Mouse (Mus musculus): ENCODE data around the gene Pakap. TPM values are rescaled to one million over a fixed set of nuclear protein-coding genes. Genes with fewer than 3 reads are reported as not detected.

Gene Pakap
- total RNA-seq, 2 experiments from 2014 or later, result 6.7 to 7.0 TPM

- no peak for DNase-seq
These were observed 277.7 kb downstream of the Pakap start for GRCm38 (mm10) chr4:57845541-57846210.

DNA sequence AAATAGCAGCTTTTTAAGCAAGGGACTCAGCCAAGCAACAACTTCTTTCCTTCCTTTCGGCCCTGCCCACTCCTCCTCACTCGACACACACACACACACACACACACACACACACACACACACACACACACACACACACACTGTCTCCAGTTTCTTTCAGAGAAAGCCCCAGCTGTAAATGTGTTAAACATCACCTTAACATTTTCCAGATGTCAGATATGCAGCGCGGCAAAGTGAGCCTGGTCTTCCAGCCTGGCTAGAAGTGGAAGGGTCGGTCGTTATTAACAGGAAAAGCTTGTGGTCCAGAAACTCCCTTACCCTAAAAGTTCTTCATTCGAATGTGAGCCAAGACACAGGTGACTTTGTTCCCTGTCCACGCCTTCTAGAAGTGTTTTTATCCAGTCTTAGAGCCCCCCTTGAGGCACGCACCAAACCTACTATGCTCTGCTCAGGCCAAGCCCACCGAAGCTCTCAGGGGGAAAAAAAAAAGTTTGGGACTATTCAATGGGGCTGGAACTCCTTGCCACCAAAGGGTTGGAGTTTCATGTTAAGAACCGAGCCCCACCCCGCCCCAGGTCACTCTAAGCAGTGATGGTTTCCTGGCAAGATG lies 278.5 kb downstream of the Pakap start:
- DNase-seq, result no peak

GRCm38 (mm10) chr4:57846991-57847422 lies 279.0 kb downstream of the Pakap start:
- DNase-seq, result no peak

GRCm38 (mm10) chr4:57847676-57848075 lies 279.7 kb downstream of the Pakap start:
- no peak for DNase-seq

- no peak for DNase-seq
These were observed 281.5 kb downstream of the Pakap start for GRCm38 (mm10) chr4:57849465-57849864.

DNA sequence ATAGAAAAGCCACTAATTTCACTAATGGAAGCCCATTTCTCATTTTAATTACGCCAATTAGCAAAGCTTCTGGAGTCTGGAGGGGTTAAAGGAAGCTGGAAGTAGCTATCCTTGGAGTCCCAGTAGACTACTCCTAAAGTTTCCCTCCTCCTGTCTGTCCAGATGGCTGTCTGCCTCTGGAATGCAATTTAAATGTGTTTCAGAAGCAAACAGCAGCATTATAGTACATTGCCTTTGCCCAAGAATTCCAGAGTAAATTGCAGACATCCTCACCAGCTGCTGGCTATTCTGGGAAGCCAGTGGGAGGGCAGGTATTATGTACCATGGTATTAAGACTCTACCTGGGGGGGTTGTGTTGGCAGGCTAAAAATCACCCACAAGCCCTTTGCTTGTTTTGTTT lies 283.8 kb downstream of the Pakap start:
- DNase-seq, result no peak

- DNase-seq, result no peak
These were observed 284.6 kb downstream of the Pakap start for GRCm38 (mm10) chr4:57852461-57853040.

DNA sequence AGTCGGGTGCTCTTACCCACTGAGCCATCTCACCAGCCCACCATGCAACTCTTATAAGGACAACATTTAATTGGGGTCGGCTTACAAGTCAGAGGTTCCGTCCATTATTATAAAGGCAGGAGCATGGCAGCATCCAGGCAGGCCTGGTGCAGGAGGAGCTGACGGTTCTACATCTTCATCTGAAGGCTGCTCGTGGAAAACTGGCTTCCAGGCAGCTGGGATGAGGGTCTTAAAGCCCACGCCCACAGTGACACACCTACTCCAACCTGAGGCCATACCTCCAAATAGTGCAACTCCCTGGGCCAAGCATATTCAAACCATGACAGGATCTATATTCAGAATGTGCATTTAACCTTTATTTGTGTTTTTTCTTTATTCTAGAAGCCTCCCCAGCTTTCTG lies 286.2 kb downstream of the Pakap start:
- no peak for DNase-seq

DNA sequence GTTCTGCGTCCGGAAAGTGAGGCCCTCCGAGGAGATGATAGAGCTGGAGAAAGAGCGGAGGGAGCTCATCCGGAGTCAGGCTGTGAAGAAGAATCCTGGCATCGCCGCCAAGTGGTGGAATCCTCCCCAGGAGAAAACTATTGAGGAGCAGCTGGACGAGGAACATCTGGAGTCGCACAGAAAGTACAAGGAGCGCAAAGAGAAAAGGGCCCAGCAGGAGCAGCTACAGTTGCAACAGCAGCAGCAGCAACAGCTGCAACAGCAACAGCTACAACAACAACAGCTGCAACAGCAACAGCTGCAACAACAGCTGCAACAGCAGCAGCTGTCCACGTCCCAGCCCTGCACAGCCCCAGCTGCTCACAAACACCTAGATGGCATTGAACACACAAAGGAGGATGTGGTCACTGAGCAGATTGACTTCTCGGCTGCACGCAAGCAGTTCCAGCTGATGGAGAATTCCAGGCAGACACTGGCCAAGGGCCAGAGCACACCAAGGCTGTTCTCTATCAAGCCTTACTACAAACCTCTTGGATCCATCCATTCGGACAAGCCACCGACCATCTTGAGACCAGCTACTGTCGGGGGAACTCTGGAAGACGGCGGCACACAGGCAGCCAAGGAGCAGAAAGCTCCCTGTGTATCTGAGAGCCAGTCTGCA lies 287.4 kb downstream of the Pakap start:
- no peak for DNase-seq

DNA sequence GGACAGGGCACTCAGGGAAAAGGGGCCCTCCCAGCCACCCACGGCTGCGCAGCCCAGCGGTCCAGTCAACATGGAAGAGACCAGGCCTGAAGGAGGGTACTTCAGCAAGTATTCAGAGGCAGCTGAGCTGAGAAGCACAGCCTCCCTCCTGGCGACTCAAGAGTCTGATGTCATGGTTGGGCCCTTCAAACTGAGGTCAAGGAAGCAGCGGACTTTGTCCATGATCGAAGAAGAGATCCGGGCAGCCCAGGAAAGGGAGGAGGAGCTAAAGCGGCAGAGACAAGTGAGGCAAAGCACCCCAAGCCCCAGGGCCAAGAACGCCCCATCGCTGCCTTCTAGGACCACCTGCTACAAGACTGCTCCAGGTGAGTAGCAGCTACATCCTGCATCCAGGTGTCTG lies 288.7 kb downstream of the Pakap start:
- DNase-seq, result no peak

- peak; percentile 84 for DNase-seq
These were observed 292.2 kb downstream of the Pakap start for GRCm38 (mm10) chr4:57860204-57860611.

DNA sequence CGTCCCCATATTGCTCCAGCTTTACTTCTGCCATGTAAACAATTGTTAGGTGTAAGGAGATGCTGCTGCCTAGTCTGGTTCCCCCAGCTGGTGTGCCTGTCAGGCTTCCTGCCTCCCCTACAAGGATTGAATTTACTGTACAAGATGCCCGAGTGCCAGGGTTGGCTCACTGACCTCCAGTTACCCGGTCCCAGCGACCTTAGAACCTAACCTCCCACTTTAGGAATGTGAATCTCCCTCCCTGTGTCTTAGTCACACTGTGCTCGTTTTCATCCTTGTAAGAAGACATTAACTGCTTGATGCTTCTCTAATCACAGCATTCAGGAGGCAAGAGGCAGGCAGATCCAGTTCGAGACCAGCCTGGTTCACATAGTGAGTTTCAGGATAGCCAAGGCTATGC lies 293.2 kb downstream of the Pakap start:
- no peak for DNase-seq

GRCm38 (mm10) chr4:57861856-57862255 lies 293.9 kb downstream of the Pakap start:
- DNase-seq, result no peak

GRCm38 (mm10) chr4:57862269-57862986 lies 294.4 kb downstream of the Pakap start:
- DNase-seq, result no peak

DNA sequence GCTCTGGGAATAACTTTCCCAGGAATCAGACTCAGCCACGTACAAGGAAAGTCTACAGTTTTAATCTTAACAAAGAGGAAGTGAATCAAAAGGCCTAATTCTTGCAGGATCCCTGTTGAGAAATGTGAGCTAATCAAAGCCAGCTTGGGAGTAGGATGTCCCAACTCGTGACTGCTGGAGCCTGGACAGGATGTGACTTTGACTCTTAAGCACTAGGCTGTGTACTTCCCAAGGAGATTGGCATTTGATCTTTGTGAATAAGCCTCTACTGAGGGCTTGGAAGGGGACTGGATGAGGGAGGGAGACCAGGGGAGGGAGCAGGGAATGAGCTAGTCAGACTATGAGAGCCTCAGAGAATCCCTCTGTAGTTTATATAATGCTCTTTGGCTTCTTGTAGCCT lies 298.1 kb downstream of the Pakap start:
- no peak for DNase-seq

- DNase-seq, result no peak
These were observed 299.0 kb downstream of the Pakap start for GRCm38 (mm10) chr4:57866990-57867389.

DNA sequence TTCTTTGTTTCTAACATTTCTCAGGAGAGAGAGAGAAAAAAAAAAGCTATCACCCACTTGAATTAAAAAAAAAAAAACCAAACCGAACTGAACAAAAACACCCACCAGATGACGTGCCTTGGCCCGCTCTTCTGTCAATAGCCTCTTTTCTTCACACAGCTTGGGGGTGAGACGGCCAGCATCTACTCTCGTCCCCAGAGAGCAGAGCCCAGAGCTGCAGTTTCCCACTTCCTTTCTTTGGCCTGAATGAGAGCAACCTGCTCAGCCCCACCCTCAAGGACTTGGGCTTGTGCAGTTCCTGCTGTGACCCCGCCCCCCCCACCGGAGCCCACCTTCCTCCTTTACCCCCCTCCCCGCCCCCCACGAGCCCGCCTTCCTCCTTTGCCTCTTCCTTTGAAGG lies 299.5 kb downstream of the Pakap start:
- no peak for DNase-seq

DNA sequence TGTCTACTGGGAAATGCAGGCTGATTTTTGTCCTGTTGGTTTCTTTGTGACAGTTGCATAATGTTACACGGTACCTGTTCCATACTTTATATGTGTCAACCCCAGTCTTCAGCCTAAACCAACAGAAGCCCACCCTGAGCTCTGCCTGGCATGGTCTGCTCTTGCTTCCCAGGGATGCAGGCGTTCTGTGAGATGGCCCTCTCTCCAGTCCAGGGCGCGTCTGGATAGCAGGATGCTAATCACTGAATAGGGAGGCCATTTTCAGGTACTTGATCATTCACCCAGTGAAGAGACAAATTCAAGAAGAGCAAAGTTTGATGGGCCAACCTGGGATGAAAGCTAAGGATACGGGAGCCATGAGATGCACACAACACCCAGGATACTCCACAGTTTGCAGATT lies 311.2 kb downstream of the Pakap start:
- no peak for DNase-seq

DNA sequence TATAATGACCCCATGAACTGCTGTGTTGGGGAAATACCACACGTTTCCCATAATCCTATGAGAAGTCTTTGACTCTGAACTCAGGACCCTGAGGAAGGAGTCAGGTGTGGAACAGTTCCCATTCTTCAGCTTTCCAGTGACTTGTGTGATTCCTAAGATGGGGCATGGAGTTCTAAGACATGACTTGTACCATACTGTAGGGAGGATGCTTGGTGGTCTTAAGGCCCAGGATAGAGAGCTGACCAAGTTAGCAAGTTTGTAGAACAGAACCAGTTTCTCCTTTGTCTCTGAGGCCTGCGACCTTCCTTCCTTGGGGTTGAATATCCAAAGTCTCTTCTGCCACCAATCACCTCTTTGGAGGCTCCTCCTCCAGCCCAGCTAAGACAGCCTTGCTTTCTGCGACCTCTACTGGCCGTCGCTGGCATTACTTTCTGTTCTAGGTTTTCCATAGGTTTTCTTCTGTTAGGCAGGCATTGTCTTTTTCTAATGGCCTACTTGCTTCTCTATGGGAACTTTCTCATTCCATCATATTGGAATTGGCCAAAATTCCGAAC lies 311.9 kb downstream of the Pakap start:
- peak; percentile 51 for DNase-seq

GRCm38 (mm10) chr4:57883520-57884421 lies 315.8 kb downstream of the Pakap start:
- DNase-seq, result no peak

DNA sequence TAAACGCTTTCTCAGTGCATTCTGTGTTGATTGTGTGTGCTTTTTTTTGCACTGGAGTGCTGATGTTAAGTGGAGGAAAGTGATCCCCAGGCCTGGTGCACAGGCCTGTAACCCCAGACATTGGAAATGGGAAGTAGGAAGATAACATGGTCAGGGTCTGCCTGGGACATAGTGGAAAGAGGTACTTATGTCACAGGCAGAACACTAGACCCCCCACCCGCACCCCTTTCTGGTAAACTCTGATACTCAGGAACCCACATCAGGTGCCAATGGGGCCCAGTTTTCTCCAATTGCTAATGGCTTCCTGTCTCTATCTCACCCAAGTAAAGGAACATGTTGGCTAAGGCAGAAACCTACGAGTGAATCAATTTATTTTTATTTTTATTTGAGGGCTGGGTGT lies 316.5 kb downstream of the Pakap start:
- no peak for DNase-seq
